Mouse (Mus musculus): ENCODE data around the gene Sos1.
A peak's percentile ranks its signal among the peaks of the same experiment; 100 is the strongest.
"Not testable (repeated sequence)": the region's sequence is repeated elsewhere in the genome, so short reads cannot be mapped to it uniquely, and the experiment has no call there.

The Sos1 gene

GRCm38 (mm10) chr17:80493891-80494290 is 13.6 kb upstream of the Sos1 start:
- DNase-seq (ENCODE audit: low spot score in 2 of 2) = no peak

GRCm38 (mm10) chr17:80492811-80493210 is 12.6 kb upstream of the Sos1 start:
- no peak for DNase-seq (ENCODE audit: low spot score in 2 of 2)

- no peak for DNase-seq (ENCODE audit: low spot score in 2 of 2)
Measured at GRCm38 (mm10) chr17:80492274-80492673, 12.0 kb upstream of the Sos1 start.

GRCm38 (mm10) chr17:80490166-80490565 is 9.9 kb upstream of the Sos1 start:
- no peak for DNase-seq (ENCODE audit: low spot score in 2 of 2)

GRCm38 (mm10) chr17:80488918-80489317 is 8.7 kb upstream of the Sos1 start:
- no peak for DNase-seq (ENCODE audit: low spot score in 2 of 2)

GRCm38 (mm10) chr17:80485160-80485559 is 4.9 kb upstream of the Sos1 start:
- no peak for DNase-seq (ENCODE audit: low spot score in 2 of 2)

GRCm38 (mm10) chr17:80480855-80481224 is 587 bp upstream of the Sos1 start:
- DNase-seq (ENCODE audit: low spot score in 2 of 2) = no peak

GRCm38 (mm10) chr17:80479295-80480030 is 790 bp downstream of the Sos1 start:
- DNase-seq (ENCODE audit: low spot score in 2 of 2) = peak; percentile 57 to 68

- DNase-seq (ENCODE audit: low spot score in 2 of 2) = no peak
Measured at GRCm38 (mm10) chr17:80477679-80478078, 2.6 kb downstream of the Sos1 start.

GRCm38 (mm10) chr17:80476496-80476895 is 3.8 kb downstream of the Sos1 start:
- DNase-seq (ENCODE audit: low spot score in 2 of 2) = no peak

- no peak for DNase-seq (ENCODE audit: low spot score in 2 of 2)
Measured at GRCm38 (mm10) chr17:80471056-80471802, 9.0 kb downstream of the Sos1 start.

GRCm38 (mm10) chr17:80468417-80468894 is 11.8 kb downstream of the Sos1 start:
- DNase-seq (ENCODE audit: low spot score in 2 of 2) = not testable (repeated sequence)

- no peak for DNase-seq (ENCODE audit: low spot score in 2 of 2)
Measured at GRCm38 (mm10) chr17:80460258-80460657, 20.0 kb downstream of the Sos1 start.

GRCm38 (mm10) chr17:80455648-80456047 is 24.6 kb downstream of the Sos1 start:
- DNase-seq (ENCODE audit: low spot score in 2 of 2) = no peak

- DNase-seq (ENCODE audit: low spot score in 2 of 2) = no peak
Measured at GRCm38 (mm10) chr17:80450426-80451030, 29.7 kb downstream of the Sos1 start.

GRCm38 (mm10) chr17:80446470-80446869 is 33.8 kb downstream of the Sos1 start:
- DNase-seq (ENCODE audit: low spot score in 2 of 2) = no peak

GRCm38 (mm10) chr17:80445433-80445832 is 34.8 kb downstream of the Sos1 start:
- no peak for DNase-seq (ENCODE audit: low spot score in 2 of 2)

- DNase-seq (ENCODE audit: low spot score in 2 of 2) = no peak
Measured at GRCm38 (mm10) chr17:80435680-80436079, 44.6 kb downstream of the Sos1 start.

GRCm38 (mm10) chr17:80434430-80434829 is 45.8 kb downstream of the Sos1 start:
- no peak for DNase-seq (ENCODE audit: low spot score in 2 of 2)

- no peak for DNase-seq (ENCODE audit: low spot score in 2 of 2)
Measured at GRCm38 (mm10) chr17:80431997-80432396, 48.3 kb downstream of the Sos1 start.

- no peak for DNase-seq (ENCODE audit: low spot score in 2 of 2)
Measured at GRCm38 (mm10) chr17:80427966-80428365, 52.3 kb downstream of the Sos1 start.

GRCm38 (mm10) chr17:80426901-80427300 is 53.4 kb downstream of the Sos1 start:
- DNase-seq (ENCODE audit: low spot score in 2 of 2) = peak; percentile 19 to 73

- DNase-seq (ENCODE audit: low spot score in 2 of 2) = peak in 1 of 2 experiments; percentile 45
Measured at GRCm38 (mm10) chr17:80426171-80426570, 54.1 kb downstream of the Sos1 start.
